Mouse (Mus musculus) brain, embryonic 14.5 days (tissue): ENCODE measurements around the gene Prss47.

ENCODE experiments used
- CTCF ChIP-seq: fragments of 200-500 bp; IDR thresholded peaks from 2 replicates; pipeline ENCODE4 v1.5.1; 2012; ENCODE audit warnings: inconsistent platforms, mild to moderate bottlenecking, moderate library complexity, borderline replicate concordance; ENCODE audit not compliant: insufficient read depth, insufficient read length; ENCODE audit errors: extremely low read depth
- POLR2A ChIP-seq: fragments of 200-500 bp; IDR thresholded peaks from 2 replicates; pipeline ENCODE4 v1.6.1; 2012; ENCODE audit warnings: mild to moderate bottlenecking, inconsistent platforms, borderline replicate concordance; ENCODE audit not compliant: poor library complexity, insufficient read depth, insufficient read length, severe bottlenecking; ENCODE audit errors: extremely low read depth

DNA sequence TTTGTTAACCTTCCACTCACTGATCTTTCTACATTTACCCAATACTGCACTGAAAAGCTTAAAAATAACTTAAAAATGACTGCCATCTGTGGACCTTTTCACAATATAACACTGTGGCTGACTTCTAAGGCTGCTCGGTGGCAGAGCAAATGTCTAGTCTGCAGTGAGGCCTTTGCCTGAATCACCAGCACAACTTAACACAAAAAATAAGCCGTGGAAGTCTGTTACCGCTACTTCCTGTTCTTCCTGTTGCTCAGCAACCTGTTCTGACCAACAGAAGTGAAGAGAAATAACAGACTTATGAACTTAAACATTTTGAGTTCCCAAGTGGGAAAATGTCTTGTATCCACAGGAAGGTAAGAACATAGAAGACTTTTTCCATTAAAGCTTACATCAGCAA lies 48.7 kb upstream of the Prss47 start:
- TF ChIP-seq CTCF: no peak
- no peak for TF ChIP-seq POLR2A
